Mouse (Mus musculus): Measurements from ENCODE around the gene Hoxb8. TPM values are rescaled to one million over a fixed set of nuclear protein-coding genes. Genes with fewer than 3 reads are reported as not detected.

The Hoxb8 gene
- polyA plus RNA-seq, 1 experiment = 0.48 TPM

DNA sequence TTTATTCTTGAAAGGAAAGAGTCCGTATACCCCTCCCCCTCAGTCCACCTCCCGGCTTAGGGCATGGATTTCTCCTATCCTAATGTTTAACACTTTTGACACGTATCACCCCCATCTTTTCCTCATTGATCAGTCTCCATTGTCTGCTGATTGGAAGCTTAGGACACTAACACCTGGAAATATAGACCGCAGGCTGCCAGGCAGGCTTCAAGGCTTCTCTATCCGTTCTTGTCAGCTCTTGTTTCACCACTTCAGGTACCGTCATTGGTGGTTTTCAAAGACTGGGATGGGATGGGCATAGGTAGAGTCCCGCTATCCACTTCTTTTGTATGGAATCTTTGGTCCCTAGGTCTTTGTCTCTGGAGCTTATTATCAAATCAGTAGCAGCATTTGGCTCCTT, 45.4 kb downstream of the Hoxb8 start:
- Histone ChIP-seq H3K36me3 (ENCODE audit: control insufficient read depth, insufficient read depth, low read length, poor library complexity, severe bottlenecking) (no peaks in the 10 kb centered on the region), H3K27me3 (ENCODE audit: control insufficient read depth, insufficient read depth, low read length, poor library complexity, severe bottlenecking) (peaks cover 58% of the 10 kb centered on the region), H3K4me3 (ENCODE audit: low read depth, low read length) (no peak overlapping the region), H3K9me3 (replicated peaks; ENCODE audit: control insufficient read depth, insufficient read depth, low read length, poor library complexity, severe bottlenecking) (no peaks in the 10 kb centered on the region), H3K9ac (ENCODE audit: low read depth, poor library complexity, severe bottlenecking) (no peak overlapping the region), H3K4me1 (ENCODE audit: control insufficient read depth, insufficient read depth, low read length) (peaks cover 2% of the 10 kb centered on the region), H3K27ac (ENCODE audit: insufficient read depth, low read length) (no peak overlapping the region)
- TF ChIP-seq EP300 (IDR thresholded peaks at IDR 0.05; ENCODE audit: insufficient read depth, low read depth, low read length) (no peak), POLR2A (IDR thresholded peaks at IDR 0.05; ENCODE audit: insufficient read depth, low read length) (no peak), CTCF (IDR thresholded peaks at IDR 0.05; ENCODE audit: low read depth, low read length) (no peak)

DNA sequence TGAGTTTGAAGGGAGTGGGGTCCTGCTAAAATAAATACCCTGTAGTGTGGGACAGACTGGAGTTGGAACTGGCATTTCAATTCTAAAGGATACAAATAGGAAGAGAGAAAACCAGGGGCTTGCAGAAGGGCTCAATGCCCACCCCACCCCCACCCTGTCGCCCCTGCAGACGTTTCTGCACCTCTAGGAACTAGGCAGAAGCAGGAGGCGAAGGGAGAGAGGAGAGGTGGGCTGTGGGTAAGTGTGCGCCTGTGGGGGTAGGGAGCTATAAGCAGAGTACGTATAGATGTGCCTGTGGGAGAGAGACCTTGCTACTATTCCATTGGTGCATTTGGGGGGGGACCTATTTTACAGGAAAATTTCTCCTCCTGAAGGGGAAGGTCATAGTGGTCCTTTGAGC, 46.0 kb downstream of the Hoxb8 start:
- Histone ChIP-seq H3K4me3 (ENCODE audit: low read depth, low read length) (no peak overlapping the region), H3K27me3 (ENCODE audit: control insufficient read depth, insufficient read depth, low read length, poor library complexity, severe bottlenecking) (peaks cover 61% of the 10 kb centered on the region), H3K36me3 (ENCODE audit: control insufficient read depth, insufficient read depth, low read length, poor library complexity, severe bottlenecking) (no peaks in the 10 kb centered on the region), H3K9ac (ENCODE audit: low read depth, poor library complexity, severe bottlenecking) (no peak overlapping the region), H3K9me3 (replicated peaks; ENCODE audit: control insufficient read depth, insufficient read depth, low read length, poor library complexity, severe bottlenecking) (no peaks in the 10 kb centered on the region), H3K27ac (ENCODE audit: insufficient read depth, low read length) (no peak overlapping the region), H3K4me1 (ENCODE audit: control insufficient read depth, insufficient read depth, low read length) (peaks cover 2% of the 10 kb centered on the region)
- TF ChIP-seq CTCF (IDR thresholded peaks at IDR 0.05; ENCODE audit: low read depth, low read length) (no peak), EP300 (IDR thresholded peaks at IDR 0.05; ENCODE audit: insufficient read depth, low read depth, low read length) (no peak), POLR2A (IDR thresholded peaks at IDR 0.05; ENCODE audit: insufficient read depth, low read length) (no peak)

DNA sequence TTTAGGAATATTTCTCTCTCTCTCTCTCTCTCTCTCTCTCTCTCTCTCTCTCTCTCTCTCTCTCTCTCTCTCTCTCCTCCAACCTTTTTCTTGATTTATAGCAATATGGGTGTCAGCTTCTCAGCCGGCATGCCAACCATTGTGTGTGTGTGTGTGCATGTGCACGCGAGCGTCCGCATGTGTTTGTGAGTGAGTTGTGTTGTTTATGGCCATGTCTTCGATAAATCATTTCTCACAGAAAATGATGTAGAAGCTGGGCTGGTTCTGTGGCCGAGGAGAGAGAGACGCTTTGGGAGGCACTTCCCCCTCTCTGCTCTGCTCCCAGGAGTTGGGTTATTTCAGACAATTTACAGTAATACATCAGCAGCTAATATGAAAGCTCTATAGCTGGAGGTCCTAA, 46.9 kb downstream of the Hoxb8 start:
- Histone ChIP-seq H3K9me3 (replicated peaks; ENCODE audit: control insufficient read depth, insufficient read depth, low read length, poor library complexity, severe bottlenecking) (no peaks in the 10 kb centered on the region), H3K27me3 (ENCODE audit: control insufficient read depth, insufficient read depth, low read length, poor library complexity, severe bottlenecking) (peaks cover 64% of the 10 kb centered on the region), H3K4me1 (ENCODE audit: control insufficient read depth, insufficient read depth, low read length) (peaks cover 2% of the 10 kb centered on the region), H3K27ac (ENCODE audit: insufficient read depth, low read length) (no peak overlapping the region), H3K4me3 (ENCODE audit: low read depth, low read length) (no peak overlapping the region), H3K9ac (ENCODE audit: low read depth, poor library complexity, severe bottlenecking) (no peak overlapping the region), H3K36me3 (ENCODE audit: control insufficient read depth, insufficient read depth, low read length, poor library complexity, severe bottlenecking) (no peaks in the 10 kb centered on the region)
- TF ChIP-seq POLR2A (IDR thresholded peaks at IDR 0.05; ENCODE audit: insufficient read depth, low read length) (no peak), CTCF (IDR thresholded peaks at IDR 0.05; ENCODE audit: low read depth, low read length) (no peak), EP300 (IDR thresholded peaks at IDR 0.05; ENCODE audit: insufficient read depth, low read depth, low read length) (no peak)

DNA sequence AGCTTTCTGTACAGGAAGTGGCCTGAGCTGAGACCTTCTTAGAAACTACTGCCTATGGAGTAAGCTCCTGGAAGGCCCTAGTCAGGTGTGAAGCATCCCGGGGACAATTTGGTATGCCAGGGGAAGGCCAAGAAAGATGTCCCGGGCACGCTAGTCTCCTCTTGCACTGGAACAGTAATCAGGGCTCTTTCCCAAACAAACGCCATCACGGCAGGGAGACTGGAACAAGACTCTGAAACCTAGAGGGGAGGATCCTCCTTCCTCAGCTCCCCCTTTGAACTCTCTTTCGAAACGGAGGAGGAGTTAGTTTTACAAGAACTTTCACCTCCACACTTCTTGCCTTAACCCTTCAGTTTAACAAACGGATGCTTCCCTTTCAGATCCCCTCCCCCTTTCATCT, 50.4 kb downstream of the Hoxb8 start:
- Histone ChIP-seq H3K4me1 (ENCODE audit: control insufficient read depth, insufficient read depth, low read length) (peaks cover 2% of the 10 kb centered on the region), H3K9me3 (replicated peaks; ENCODE audit: control insufficient read depth, insufficient read depth, low read length, poor library complexity, severe bottlenecking) (no peaks in the 10 kb centered on the region), H3K27me3 (ENCODE audit: control insufficient read depth, insufficient read depth, low read length, poor library complexity, severe bottlenecking) (peaks cover 62% of the 10 kb centered on the region), H3K9ac (ENCODE audit: low read depth, poor library complexity, severe bottlenecking) (no peak overlapping the region), H3K36me3 (ENCODE audit: control insufficient read depth, insufficient read depth, low read length, poor library complexity, severe bottlenecking) (no peaks in the 10 kb centered on the region), H3K27ac (ENCODE audit: insufficient read depth, low read length) (no peak overlapping the region), H3K4me3 (ENCODE audit: low read depth, low read length) (no peak overlapping the region)
- no peak for TF ChIP-seq POLR2A (IDR thresholded peaks at IDR 0.05; ENCODE audit: insufficient read depth, low read length)
- TF ChIP-seq CTCF (IDR thresholded peaks at IDR 0.05; ENCODE audit: low read depth, low read length) = no peak
- TF ChIP-seq EP300 (IDR thresholded peaks at IDR 0.05; ENCODE audit: insufficient read depth, low read depth, low read length) = no peak

DNA sequence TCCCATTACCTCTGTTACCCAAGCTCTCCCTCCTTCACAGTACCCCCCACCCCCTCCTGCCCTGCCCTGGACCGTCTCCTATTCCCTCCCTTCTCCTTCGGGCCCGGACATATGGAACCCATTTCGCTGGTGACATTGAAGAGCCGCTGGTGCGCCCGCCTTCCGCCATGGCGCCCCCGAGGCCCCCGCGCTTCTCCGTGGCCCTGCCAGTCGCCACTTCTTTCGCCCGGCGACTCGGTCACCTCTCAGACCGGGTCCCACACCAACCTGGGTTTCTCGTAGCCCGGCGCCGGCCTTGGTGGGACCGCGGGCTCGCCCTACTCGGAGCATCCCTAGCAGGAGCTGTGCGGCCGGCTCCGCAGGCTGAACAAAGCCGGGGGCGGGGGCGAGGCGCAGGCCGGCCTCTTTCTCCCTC, 50.9 kb downstream of the Hoxb8 start:
- Histone ChIP-seq H3K27me3 (ENCODE audit: control insufficient read depth, insufficient read depth, low read length, poor library complexity, severe bottlenecking) (peaks cover 61% of the 10 kb centered on the region), H3K36me3 (ENCODE audit: control insufficient read depth, insufficient read depth, low read length, poor library complexity, severe bottlenecking) (no peaks in the 10 kb centered on the region), H3K4me1 (ENCODE audit: control insufficient read depth, insufficient read depth, low read length) (peaks cover 2% of the 10 kb centered on the region), H3K27ac (ENCODE audit: insufficient read depth, low read length) (no peak overlapping the region), H3K9ac (ENCODE audit: low read depth, poor library complexity, severe bottlenecking) (0 out of 2 replicates have a peak overlapping the region, but pooled peaks have one; percentile 18), H3K9me3 (replicated peaks; ENCODE audit: control insufficient read depth, insufficient read depth, low read length, poor library complexity, severe bottlenecking) (no peaks in the 10 kb centered on the region), H3K4me3 (ENCODE audit: low read depth, low read length) (peak overlapping the region; percentile 24)
- no peak for TF ChIP-seq POLR2A (IDR thresholded peaks at IDR 0.05; ENCODE audit: insufficient read depth, low read length)
- no peak for TF ChIP-seq CTCF (IDR thresholded peaks at IDR 0.05; ENCODE audit: low read depth, low read length)
- no peak for TF ChIP-seq EP300 (IDR thresholded peaks at IDR 0.05; ENCODE audit: insufficient read depth, low read depth, low read length)

DNA sequence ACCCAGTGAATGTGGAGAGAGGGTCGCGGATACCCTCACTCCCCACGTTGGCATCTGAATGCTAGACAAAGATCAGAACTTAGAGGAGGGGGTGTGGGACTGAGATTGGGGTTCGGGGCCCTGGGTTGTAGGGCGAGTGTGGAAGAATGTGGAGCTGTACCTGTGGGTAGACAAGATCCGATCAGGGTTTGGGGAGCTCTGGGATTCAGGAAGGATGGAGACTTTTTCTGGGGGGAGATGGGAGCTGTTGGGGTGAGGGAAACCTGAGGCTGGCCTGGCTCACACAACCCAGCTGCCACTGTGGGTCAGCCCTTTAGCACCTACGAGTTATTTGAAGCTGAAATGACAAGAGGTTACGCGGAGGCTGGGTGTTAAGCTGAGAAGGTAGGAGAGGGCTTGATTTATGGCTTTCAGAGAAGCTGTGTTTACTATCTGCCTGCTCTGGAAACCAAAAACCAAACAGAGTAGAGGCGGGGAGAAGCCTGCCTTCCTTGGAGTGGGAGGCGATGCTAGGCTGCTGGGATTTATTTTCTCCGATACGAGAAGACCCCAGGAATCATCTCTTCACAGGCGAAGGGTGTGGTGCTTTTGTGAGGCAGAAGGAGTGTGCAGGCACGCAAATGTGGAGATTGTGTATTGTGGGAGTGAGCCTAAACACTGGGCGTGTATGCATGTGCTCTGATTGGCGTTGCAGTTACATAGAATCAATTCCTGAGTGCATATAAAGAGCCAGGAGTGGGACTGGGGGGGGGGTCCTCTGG, 51.7 kb downstream of the Hoxb8 start:
- no peak for TF ChIP-seq CTCF (IDR thresholded peaks at IDR 0.05; ENCODE audit: low read depth, low read length)
- TF ChIP-seq EP300 (IDR thresholded peaks at IDR 0.05; ENCODE audit: insufficient read depth, low read depth, low read length) = no peak
- no peak for TF ChIP-seq POLR2A (IDR thresholded peaks at IDR 0.05; ENCODE audit: insufficient read depth, low read length)
- H3K9me3 ChIP-seq (replicated peaks; ENCODE audit: control insufficient read depth, insufficient read depth, low read length, poor library complexity, severe bottlenecking) = no peaks in the 10 kb centered on the region
- 0 out of 2 replicates have a peak overlapping the region, but pooled peaks have one; percentile 24 for H3K4me3 ChIP-seq (ENCODE audit: low read depth, low read length)
- H3K27me3 ChIP-seq (ENCODE audit: control insufficient read depth, insufficient read depth, low read length, poor library complexity, severe bottlenecking) = peaks cover 61% of the 10 kb centered on the region
- no peak overlapping the region for H3K9ac ChIP-seq (ENCODE audit: low read depth, poor library complexity, severe bottlenecking)
- H3K36me3 ChIP-seq (ENCODE audit: control insufficient read depth, insufficient read depth, low read length, poor library complexity, severe bottlenecking) = no peaks in the 10 kb centered on the region
- H3K27ac ChIP-seq (ENCODE audit: insufficient read depth, low read length) = no peak overlapping the region
- peaks cover 2% of the 10 kb centered on the region for H3K4me1 ChIP-seq (ENCODE audit: control insufficient read depth, insufficient read depth, low read length)
